Mouse (Mus musculus) ovary, postnatal 36 days (tissue): ENCODE measurements around the gene Fam84a.

Source experiments
- DNase-seq: peaks from one replicate; pipeline ENCODE4 v3.0.0; 2022; ENCODE audit warnings: low spot score, mixed read lengths

Fam84a gene

DNA sequence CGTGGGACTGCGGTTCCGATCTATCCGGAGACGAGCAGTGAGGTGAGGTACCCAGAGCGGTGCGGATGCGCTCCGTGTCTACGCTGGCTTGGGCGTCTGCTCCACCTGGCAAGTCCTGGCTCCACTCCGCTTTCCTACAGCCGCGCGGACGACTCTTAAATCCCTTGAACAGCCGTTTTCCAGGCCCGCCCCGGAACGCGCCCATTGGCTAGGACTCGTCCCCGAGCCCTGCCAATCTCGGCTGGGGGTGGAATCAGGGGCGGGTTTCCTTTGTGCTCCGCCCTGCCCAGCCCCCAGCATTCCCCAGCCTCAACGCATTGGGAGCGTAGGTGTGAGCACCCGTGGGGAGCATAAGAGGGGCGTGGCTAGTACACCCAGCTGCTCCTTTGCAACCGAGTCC, at the start of gene Fam84a:
Gene Fam84a, minus strand, starts transcription at position 134 of the 400 bp plus-strand sequence.
- peak; percentile 93 for DNase-seq

DNA sequence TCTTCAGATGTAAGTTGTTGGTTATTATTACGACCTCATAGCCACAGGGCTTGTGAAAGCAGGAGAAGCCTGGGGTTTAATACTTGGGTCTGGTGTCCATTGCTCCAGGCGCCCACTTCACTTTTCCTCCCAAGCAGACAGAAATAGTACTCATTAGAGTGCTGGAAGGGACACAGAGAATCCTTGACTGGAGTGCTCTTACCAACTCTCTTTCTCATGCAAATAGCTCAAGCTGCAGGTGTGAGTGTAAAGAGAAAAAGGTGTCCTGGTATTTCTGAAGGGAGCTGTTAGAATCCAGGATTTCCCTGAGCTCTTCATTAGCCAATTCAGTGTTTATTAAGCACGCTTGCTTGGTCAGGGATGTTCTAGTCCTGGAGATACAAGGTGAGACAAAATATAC, 43.6 kb upstream of the Fam84a start:
- no peak for DNase-seq

DNA sequence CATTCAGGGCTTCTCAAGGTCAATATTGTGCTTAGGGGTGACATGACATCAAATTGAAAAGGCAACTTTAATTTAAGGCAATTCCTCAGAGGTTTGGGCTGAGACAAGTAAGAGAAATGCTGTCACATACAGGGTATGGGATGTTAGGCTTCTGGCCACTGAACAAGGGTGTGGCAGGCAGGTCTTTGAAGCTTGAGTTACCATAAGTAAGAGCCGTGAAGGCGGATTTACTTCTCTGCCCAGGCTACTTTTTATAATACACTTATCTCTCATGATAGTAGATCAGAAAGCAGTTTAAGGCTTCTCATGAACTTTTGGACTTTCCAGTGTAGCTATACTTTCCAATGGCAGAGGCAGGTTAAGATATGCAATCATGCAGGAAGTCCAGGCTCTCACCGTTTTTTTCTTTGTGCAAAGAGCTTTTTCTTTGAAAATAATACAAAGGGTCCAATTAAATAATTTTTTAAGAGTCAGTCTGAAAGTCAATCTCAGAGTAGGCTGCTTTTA, 34.9 kb upstream of the Fam84a start:
- DNase-seq = no peak

DNA sequence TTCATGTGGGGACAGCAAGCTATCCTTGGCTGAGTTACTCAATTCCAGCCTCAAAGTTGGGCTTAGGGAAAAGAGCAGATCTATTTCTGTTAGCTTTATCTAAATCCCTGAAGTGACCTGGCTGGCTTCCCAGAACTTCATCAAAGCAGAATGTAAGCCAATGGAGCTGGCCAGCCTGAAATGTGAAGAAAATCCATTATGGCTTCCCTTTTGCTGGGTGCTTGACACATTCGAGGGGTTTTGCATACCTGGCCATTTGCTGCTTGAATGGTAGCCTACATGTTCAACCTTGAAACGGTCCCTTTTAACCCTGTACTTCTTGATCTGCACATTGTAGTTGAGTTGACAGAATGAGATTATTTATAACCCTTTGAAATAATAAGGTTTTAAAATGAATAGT, 13.9 kb upstream of the Fam84a start:
- peak; percentile 22 for DNase-seq

DNA sequence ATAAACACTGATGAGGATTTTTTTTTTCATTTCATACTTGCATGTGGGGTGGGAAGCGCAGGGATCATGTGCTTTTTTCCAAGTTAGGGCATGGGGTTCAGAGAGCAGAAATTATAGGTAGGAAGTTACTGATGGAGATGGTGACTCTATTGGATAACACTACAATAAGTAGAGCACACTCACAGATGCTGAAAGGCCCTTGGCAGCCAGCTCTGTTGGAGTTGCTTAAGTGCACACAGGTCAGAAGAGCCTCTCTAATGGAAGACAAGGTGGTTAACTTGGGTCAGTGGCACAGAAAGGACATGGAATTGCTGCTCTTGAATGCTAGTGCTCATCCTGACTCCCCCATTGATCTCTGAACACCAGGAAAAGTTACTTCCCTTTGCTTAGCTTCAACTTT, 13.1 kb upstream of the Fam84a start:
- DNase-seq = no peak

DNA sequence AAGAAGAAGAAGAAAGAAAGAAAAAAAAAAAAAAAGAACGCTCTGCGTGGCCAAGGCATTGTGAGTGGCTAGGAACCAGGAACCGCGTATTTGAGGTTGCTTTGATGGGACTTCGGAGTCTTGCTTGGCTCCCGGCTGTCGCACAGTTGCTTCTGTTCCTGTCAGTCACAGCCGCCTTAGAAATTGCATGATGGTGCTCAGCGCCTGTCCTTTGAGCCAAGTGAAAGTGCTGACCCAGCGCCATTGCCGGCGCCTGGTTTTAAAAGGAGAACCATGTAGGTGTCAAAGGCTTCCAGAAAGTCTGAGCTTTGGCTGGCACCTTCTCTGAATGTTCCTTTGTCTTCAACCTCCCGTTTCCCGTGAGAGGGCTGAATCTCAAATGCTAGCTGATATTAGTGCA, 572 bp upstream of the Fam84a start:
- DNase-seq = peak; percentile 24

DNA sequence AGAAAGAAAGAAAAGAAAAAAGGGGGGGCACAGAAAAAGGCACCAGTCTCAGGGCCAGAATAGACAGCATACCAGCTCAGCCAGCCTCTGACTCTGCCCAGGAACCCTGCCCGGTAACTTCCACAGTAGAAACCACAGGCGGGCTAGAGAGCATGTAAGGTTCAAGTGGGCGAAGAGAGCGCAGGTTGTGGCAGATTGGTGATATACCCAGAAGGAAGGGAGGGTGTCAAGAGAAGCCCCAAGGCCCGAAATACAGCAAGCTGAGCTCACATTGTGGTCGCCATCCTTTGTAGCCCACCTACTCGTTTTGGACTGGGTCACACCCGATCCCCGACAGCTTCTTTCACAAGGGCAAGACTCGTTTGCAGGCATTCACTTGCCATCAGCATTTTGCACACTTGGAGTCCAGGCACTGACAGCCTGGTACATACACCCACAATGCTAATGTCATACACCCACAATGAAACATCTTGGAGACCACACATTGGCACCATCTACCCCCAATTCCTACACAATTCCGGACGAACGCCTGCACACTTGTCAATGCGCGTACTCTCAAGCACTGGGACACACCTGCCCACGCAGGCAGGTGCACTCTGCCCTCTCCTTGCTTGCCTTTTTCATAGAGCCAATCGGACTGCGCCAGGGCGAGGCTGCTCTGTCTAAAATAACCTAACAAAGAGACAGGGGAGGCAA, 770 bp downstream of the Fam84a start:
- DNase-seq = peak; percentile 11

DNA sequence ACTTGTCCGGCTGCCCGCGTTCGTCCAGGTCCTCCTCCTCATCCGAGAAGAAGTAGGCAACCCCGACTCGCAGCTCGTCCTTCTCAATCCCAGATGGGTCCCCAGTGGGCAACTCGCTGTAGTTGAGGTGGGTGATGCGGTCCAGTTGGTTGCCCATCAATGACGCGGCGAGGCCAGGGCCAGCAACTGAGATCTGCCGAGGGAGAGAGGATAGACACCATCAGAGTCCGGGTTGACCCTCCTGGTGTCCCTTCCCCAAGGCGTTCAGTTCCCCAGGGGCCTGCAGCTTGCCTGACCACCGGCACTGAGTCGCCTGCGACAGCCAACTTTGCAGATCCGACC, 1.3 kb downstream of the Fam84a start:
- peak; percentile 21 for DNase-seq

DNA sequence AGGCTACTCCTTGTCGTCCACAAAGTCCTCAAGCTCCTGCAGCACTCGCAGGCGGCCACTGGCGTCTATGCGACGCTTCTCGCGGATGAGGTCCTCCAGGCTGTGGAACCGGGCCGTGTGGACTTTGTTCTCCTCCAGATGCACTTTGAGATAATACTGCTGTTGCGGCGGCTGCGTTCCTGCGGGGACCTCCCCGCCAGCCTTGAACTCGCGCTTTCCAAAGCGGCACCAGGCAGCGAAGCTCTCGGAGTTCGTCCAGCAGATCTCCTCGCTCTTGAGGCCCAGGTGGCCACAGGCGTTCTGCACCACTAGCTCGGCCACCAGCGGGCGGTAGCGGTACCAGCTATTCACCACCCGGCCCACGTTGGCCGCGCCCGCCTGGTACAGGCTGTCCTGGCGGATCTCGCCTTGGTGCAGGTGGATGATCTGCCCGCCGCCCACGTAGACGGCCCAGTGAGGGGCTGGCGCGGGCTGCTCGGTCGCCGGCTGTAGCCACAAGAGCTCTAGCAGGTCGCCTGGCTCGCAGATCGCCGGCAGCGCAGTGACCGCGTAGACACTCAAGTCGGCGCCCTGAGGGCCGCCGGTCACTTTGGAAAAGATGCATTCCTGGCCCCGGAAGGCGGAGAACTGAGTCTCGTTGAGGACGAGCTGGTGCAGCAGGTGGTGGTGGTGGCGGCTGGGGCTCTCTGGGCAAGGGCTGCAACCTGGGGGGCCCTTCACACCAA, 1.8 kb downstream of the Fam84a start:
- DNase-seq = peak; percentile 84

DNA sequence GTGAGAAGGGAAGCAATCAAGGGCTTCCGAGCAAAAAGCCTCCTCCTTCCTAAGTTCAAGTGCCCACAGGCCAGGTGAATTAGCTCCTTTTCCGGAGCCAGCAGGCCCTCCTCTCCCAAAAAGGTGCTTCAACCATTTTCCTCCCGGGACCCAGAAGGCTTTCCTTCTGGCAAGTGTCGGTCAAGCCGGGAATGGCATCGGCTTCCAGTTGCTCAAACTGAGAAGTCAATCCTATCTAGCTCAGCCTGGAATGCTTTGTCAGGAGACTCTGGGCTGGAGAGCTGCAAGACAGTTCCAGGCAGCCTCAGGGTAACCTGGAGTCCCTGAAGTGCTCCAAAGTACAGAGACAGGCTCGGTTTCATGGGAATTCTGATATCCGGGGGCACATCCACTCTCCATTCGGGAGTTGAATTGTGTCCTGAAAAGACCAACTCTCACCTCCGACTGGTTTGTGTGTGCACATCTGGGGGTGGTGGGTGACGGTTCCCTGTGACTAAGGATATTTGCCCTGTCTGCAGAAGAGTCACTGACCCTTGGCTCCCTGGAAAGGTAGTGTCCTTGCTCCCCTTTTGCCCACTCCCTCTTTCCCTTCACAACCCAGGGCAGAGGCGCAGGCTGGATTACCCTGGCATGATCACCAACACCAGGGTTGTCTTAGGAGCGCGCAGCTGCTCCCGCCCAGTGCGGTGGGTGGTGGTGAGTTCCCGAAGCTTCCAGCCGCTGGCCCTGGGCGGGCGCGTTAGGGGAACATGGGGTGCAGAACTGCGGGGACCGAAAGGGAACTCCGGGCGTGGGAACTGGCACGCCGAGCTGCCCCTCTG, 2.6 kb downstream of the Fam84a start:
- peak; percentile 3 for DNase-seq

DNA sequence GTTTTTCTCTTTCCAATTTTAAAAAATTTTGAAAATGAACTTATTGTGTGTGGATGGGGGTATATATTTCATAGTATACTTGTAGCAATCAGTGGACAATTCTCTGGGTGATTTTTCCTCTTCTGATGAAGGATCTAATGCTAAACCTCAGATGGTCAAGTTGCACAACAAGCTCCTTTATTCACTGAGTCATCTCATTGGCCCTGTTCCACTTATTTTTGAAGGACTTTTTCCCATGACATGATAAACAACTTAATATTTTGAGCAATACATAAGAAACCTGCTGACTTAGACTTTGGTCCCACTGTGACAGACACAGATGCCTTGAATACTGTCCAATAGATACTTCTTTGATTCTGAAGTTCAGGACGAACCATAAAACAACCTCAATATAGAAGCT, 14.8 kb downstream of the Fam84a start:
- DNase-seq = no peak

DNA sequence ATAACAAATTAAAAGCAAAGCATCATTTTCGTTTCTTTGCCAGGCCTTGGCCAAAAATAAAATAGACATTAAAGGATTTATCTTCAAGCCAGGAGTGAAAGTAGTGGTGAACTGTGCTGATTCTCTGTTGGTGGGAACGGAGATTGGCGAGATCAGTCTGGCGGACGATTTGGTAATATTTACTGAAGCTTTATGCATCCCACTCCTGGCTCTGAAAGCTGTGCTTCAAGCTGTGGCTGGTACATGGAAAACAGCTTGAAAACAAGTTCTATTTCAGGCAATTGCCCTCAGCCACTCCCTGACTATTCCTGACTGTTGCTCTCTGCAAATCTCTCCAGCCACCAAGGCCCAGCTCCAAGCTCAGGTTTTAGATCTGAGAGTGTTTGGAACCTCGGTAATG, 37.1 kb downstream of the Fam84a start:
- no peak for DNase-seq

DNA sequence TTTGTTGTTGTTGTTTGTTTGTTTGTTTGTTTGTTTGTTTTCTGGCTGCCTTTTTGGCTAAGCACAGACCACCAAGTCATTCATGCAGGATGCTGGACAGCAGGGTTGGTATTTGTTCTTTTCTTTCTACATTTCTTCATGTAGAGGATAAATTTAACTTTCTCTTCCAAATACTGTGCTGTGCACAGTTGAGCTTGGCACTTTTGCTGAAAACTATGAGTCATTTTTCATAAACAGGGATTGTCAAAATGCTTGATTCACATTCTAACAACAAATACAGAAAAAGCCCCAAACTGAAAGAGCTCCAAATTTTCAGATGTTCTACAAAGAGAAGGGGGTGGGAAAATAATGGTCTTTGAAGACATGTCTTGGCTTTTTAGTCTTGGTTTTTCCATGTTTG, 54.9 kb downstream of the Fam84a start:
- no peak for DNase-seq
